Mouse (Mus musculus) left cerebral cortex, adult 9 months (tissue): ENCODE data around the gene Gm12216.
"Not testable (repeated sequence)": the region's sequence is repeated elsewhere in the genome, so short reads cannot be mapped to it uniquely, and the experiment has no call there.

Experiments
- DNase-seq, 2 experiments: peaks; one replicate each; pipeline ENCODE4 v3.0.0; 2022; ENCODE audit warnings: low spot score in 2 of 2

Gene Gm12216

GRCm38 (mm10) chr11:53873909-53874704 lies 15.1 kb upstream of the Gm12216 start:
- not testable (repeated sequence) for DNase-seq

- no peak for DNase-seq
Observed at GRCm38 (mm10) chr11:53871786-53872507, 12.9 kb upstream of the Gm12216 start.

- no peak for DNase-seq
Observed at GRCm38 (mm10) chr11:53869172-53869571, 10.1 kb upstream of the Gm12216 start.

- DNase-seq, result not testable (repeated sequence)
Observed at GRCm38 (mm10) chr11:53868323-53868722, 9.3 kb upstream of the Gm12216 start.

GRCm38 (mm10) chr11:53864724-53865310 lies 5.8 kb upstream of the Gm12216 start:
- not testable (repeated sequence) for DNase-seq

- not testable (repeated sequence) for DNase-seq
Observed at GRCm38 (mm10) chr11:53860944-53861343, 1.9 kb upstream of the Gm12216 start.

GRCm38 (mm10) chr11:53858058-53858760 lies 847 bp downstream of the Gm12216 start:
- DNase-seq, result no peak

- DNase-seq, result no peak
Observed at GRCm38 (mm10) chr11:53853665-53854064, 5.4 kb downstream of the Gm12216 start.

- DNase-seq, result no peak
Observed at GRCm38 (mm10) chr11:53851795-53852194, 7.3 kb downstream of the Gm12216 start.

GRCm38 (mm10) chr11:53849588-53850320 lies 9.3 kb downstream of the Gm12216 start:
- DNase-seq, result peak in 1 of 2 experiments; percentile 75

GRCm38 (mm10) chr11:53845680-53846079 lies 13.4 kb downstream of the Gm12216 start:
- no peak for DNase-seq

GRCm38 (mm10) chr11:53843106-53843505 lies 15.9 kb downstream of the Gm12216 start:
- peak in 1 of 2 experiments; percentile 39 for DNase-seq

- peak in 1 of 2 experiments; percentile 78 for DNase-seq
Observed at GRCm38 (mm10) chr11:53842161-53842581, 16.9 kb downstream of the Gm12216 start.

- DNase-seq, result peak in 1 of 2 experiments; percentile 36
Observed at GRCm38 (mm10) chr11:53841514-53841913, 17.5 kb downstream of the Gm12216 start.

GRCm38 (mm10) chr11:53839663-53840642 lies 19.1 kb downstream of the Gm12216 start:
- no peak for DNase-seq

- DNase-seq, result no peak
Observed at GRCm38 (mm10) chr11:53839147-53839546, 19.9 kb downstream of the Gm12216 start.

- DNase-seq, result no peak
Observed at GRCm38 (mm10) chr11:53837731-53838130, 21.3 kb downstream of the Gm12216 start.

- DNase-seq, result no peak
Observed at GRCm38 (mm10) chr11:53835379-53836010, 23.6 kb downstream of the Gm12216 start.

- DNase-seq, result no peak
Observed at GRCm38 (mm10) chr11:53825409-53825808, 33.6 kb downstream of the Gm12216 start.
